Mouse (Mus musculus): ENCODE measurements around the gene Urb2. TPM values are rescaled to one million over a fixed set of nuclear protein-coding genes. Genes with fewer than 3 reads are reported as not detected.
A peak's percentile ranks its signal among the peaks of the same experiment; 100 is the strongest.

Urb2 gene
- polyA plus RNA-seq, 1 experiment from 2014 or later = 0.88 TPM

- no peaks in the 10 kb centered on the region for H3K4me1 ChIP-seq (ENCODE audit: insufficient read depth, low read depth, low read length)
- H3K4me3 ChIP-seq (ENCODE audit: low read depth, low read length) = no peak overlapping the region
- no peaks in the 10 kb centered on the region for H3K27me3 ChIP-seq (replicated peaks; ENCODE audit: insufficient read depth, low read length)
- TF ChIP-seq EP300 (IDR thresholded peaks at IDR 0.05) (no peak), CTCF (IDR thresholded peaks at IDR 0.05) (no peak)
- DNase-seq (ENCODE audit: low spot score) (peak; percentile 24), ATAC-seq (no peak)
- no peaks in the 10 kb centered on the region for H3K36me3 ChIP-seq (ENCODE audit: insufficient read depth, low read length)
- H3K9ac ChIP-seq (replicated peaks; ENCODE audit: low read depth) = no peak overlapping the region
- no peak overlapping the region for H3K27ac ChIP-seq (ENCODE audit: low read length)
- H3K9me3 ChIP-seq (ENCODE audit: low read length) = no peaks in the 10 kb centered on the region
- no peak overlapping the region for H3K4me2 ChIP-seq (replicated peaks; ENCODE audit: low read depth, low read length)
- WGBS = 82% methylated on average over 21 of the region's 21 CpGs
Observed at GRCm38 (mm10) chr8:124080467-124081326, 59.4 kb downstream of the Urb2 start.

- H3K27ac ChIP-seq (ENCODE audit: low read length) = no peak overlapping the region
- no peak overlapping the region for H3K9ac ChIP-seq (replicated peaks; ENCODE audit: low read depth)
- WGBS = 95% methylated on average over 8 of the region's 8 CpGs
- ATAC-seq (no peak), DNase-seq (ENCODE audit: low spot score) (no peak)
- H3K27me3 ChIP-seq (replicated peaks; ENCODE audit: insufficient read depth, low read length) = no peaks in the 10 kb centered on the region
- no peaks in the 10 kb centered on the region for H3K36me3 ChIP-seq (ENCODE audit: insufficient read depth, low read length)
- H3K9me3 ChIP-seq (ENCODE audit: low read length) = no peaks in the 10 kb centered on the region
- TF ChIP-seq CTCF (IDR thresholded peaks at IDR 0.05) = no peak
- no peak for TF ChIP-seq EP300 (IDR thresholded peaks at IDR 0.05)
- no peak overlapping the region for H3K4me2 ChIP-seq (replicated peaks; ENCODE audit: low read depth, low read length)
- H3K4me1 ChIP-seq (ENCODE audit: insufficient read depth, low read depth, low read length) = no peaks in the 10 kb centered on the region
- no peak overlapping the region for H3K4me3 ChIP-seq (ENCODE audit: low read depth, low read length)
Observed at GRCm38 (mm10) chr8:124082616-124083015, 61.3 kb downstream of the Urb2 start.

DNA sequence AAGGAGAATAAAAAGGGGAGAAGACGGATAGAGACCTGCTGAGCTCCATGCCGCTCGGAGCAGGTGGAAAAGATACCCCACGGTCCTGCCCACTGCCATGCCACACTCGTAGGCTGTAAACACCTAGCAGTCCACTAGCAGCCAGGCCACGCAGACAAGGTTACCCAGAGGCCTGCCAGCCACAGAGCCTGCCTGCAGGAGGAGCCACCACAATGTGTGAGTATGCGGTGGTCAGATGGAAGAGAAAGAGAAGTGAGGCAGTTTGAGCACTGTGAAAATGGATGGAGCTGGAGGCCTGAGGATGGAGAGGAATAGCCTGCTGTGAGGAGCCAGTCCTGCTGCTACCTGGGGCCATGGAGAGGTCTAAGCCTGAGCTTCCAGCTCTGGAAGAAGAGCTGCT, 62.3 kb downstream of the Urb2 start:
- no peak for DNase-seq (ENCODE audit: low spot score)

GRCm38 (mm10) chr8:124085668-124086067, 64.4 kb downstream of the Urb2 start:
- no peak for DNase-seq (ENCODE audit: low spot score)
- Histone ChIP-seq H3K27me3 (replicated peaks; ENCODE audit: insufficient read depth, low read length) (no peaks in the 10 kb centered on the region), H3K4me3 (ENCODE audit: low read depth, low read length) (no peak overlapping the region), H3K4me1 (ENCODE audit: insufficient read depth, low read depth, low read length) (no peaks in the 10 kb centered on the region), H3K9me3 (ENCODE audit: low read length) (no peaks in the 10 kb centered on the region), H3K27ac (ENCODE audit: low read length) (no peak overlapping the region), H3K4me2 (replicated peaks; ENCODE audit: low read depth, low read length) (no peak overlapping the region), H3K36me3 (ENCODE audit: insufficient read depth, low read length) (no peaks in the 10 kb centered on the region), H3K9ac (replicated peaks; ENCODE audit: low read depth) (no peak overlapping the region)
- no peak for ATAC-seq
- TF ChIP-seq EP300 (IDR thresholded peaks at IDR 0.05) (no peak), CTCF (IDR thresholded peaks at IDR 0.05) (no peak)
- 62% methylated on average over 4 of the region's 4 CpGs for WGBS

More for the DNA sequence above, 62.3 kb downstream of the Urb2 start:
- Histone ChIP-seq H3K4me3 (ENCODE audit: low read depth, low read length) (no peak overlapping the region), H3K27ac (ENCODE audit: low read length) (no peak overlapping the region), H3K9me3 (ENCODE audit: low read length) (no peaks in the 10 kb centered on the region), H3K36me3 (ENCODE audit: insufficient read depth, low read length) (no peaks in the 10 kb centered on the region), H3K4me2 (replicated peaks; ENCODE audit: low read depth, low read length) (no peak overlapping the region), H3K9ac (replicated peaks; ENCODE audit: low read depth) (no peak overlapping the region), H3K4me1 (ENCODE audit: insufficient read depth, low read depth, low read length) (no peaks in the 10 kb centered on the region), H3K27me3 (replicated peaks; ENCODE audit: insufficient read depth, low read length) (no peaks in the 10 kb centered on the region)
- 78% methylated on average over 7 of the region's 7 CpGs for WGBS
- TF ChIP-seq CTCF (IDR thresholded peaks at IDR 0.05) (peak; percentile 55), EP300 (IDR thresholded peaks at IDR 0.05) (no peak)
- ATAC-seq = no peak

- no peak for TF ChIP-seq CTCF (IDR thresholded peaks at IDR 0.05)
- no peak for TF ChIP-seq EP300 (IDR thresholded peaks at IDR 0.05)
- ATAC-seq (peak; percentile 30; the same call in 1 of the 2 replicates), DNase-seq (ENCODE audit: low spot score) (no peak)
- Histone ChIP-seq H3K4me1 (ENCODE audit: insufficient read depth, low read depth, low read length) (no peaks in the 10 kb centered on the region), H3K9me3 (ENCODE audit: low read length) (no peaks in the 10 kb centered on the region), H3K36me3 (ENCODE audit: insufficient read depth, low read length) (no peaks in the 10 kb centered on the region), H3K9ac (replicated peaks; ENCODE audit: low read depth) (no peak overlapping the region), H3K4me3 (ENCODE audit: low read depth, low read length) (no peak overlapping the region), H3K4me2 (replicated peaks; ENCODE audit: low read depth, low read length) (no peak overlapping the region), H3K27me3 (replicated peaks; ENCODE audit: insufficient read depth, low read length) (no peaks in the 10 kb centered on the region), H3K27ac (ENCODE audit: low read length) (no peak overlapping the region)
- 50% methylated on average over 11 of the region's 11 CpGs for WGBS
Observed at GRCm38 (mm10) chr8:124088092-124088613, 66.8 kb downstream of the Urb2 start.

- Histone ChIP-seq H3K4me1 (ENCODE audit: insufficient read depth, low read depth, low read length) (no peaks in the 10 kb centered on the region), H3K4me2 (replicated peaks; ENCODE audit: low read depth, low read length) (no peak overlapping the region), H3K9ac (replicated peaks; ENCODE audit: low read depth) (no peak overlapping the region), H3K9me3 (ENCODE audit: low read length) (no peaks in the 10 kb centered on the region), H3K4me3 (ENCODE audit: low read depth, low read length) (no peak overlapping the region), H3K27me3 (replicated peaks; ENCODE audit: insufficient read depth, low read length) (no peaks in the 10 kb centered on the region), H3K36me3 (ENCODE audit: insufficient read depth, low read length) (no peaks in the 10 kb centered on the region), H3K27ac (ENCODE audit: low read length) (no peak overlapping the region)
- no peak for TF ChIP-seq EP300 (IDR thresholded peaks at IDR 0.05)
- TF ChIP-seq CTCF (IDR thresholded peaks at IDR 0.05) = no peak
- 84% methylated on average over 5 of the region's 5 CpGs for WGBS
- DNase-seq (ENCODE audit: low spot score) (no peak), ATAC-seq (no peak)
Observed at GRCm38 (mm10) chr8:124089016-124089415, 67.7 kb downstream of the Urb2 start.

Measured in lung, postnatal 0 days (tissue).